Mouse (Mus musculus) heart, postnatal 0 days (tissue): ENCODE data around the gene Fgfr2. TPM values are rescaled to one million over a fixed set of nuclear protein-coding genes. Genes with fewer than 3 reads are reported as not detected.

Experiments used
- ATAC-seq: fragments of 200-750 bp; cut with Nextera tagmentation; 2 replicates; pipeline ENCODE4 v1.8.0; 2017; ENCODE audit warnings: low read depth, moderate number of reproducible peaks, moderate library complexity; ENCODE audit not compliant: insufficient read depth
- DNase-seq: peaks from one replicate; pipeline ENCODE4 v3.0.0-alpha.2; 2016; ENCODE audit warnings: low spot score
- H3K27ac ChIP-seq: fragments of 300-500 bp; sonication (generic); 2 replicates; pipeline ENCODE4 v1.5.1; 2014; ENCODE audit warnings: low read depth, mild to moderate bottlenecking
- H3K27me3 ChIP-seq: fragments of 300-500 bp; sonication (generic); 2 replicates; pipeline ENCODE4 v1.6.1; 2014; ENCODE audit warnings: low read length, mixed read lengths; ENCODE audit not compliant: control insufficient read depth, insufficient read depth
- H3K36me3 ChIP-seq: fragments of 300-500 bp; sonication (generic); replicated peaks from 2 replicates; pipeline ENCODE4 v1.6.1; 2014; ENCODE audit warnings: low read length, mixed read lengths; ENCODE audit not compliant: control insufficient read depth, insufficient read depth
- H3K4me1 ChIP-seq: fragments of 300-500 bp; sonication (generic); 2 replicates; pipeline ENCODE4 v1.6.1; 2014; ENCODE audit warnings: antibody characterized with exemption; ENCODE audit not compliant: control insufficient read depth, insufficient read depth
- H3K4me2 ChIP-seq: fragments of 300-500 bp; sonication (generic); 2 replicates; pipeline ENCODE4 v1.6.1; 2014; ENCODE audit warnings: low read depth, mild to moderate bottlenecking, low read length, moderate library complexity
- H3K4me3 ChIP-seq: fragments of 300-500 bp; sonication (generic); 2 replicates; pipeline ENCODE4 v1.5.1; 2014; ENCODE audit warnings: low read depth, low read length
- H3K9ac ChIP-seq: fragments of 300-500 bp; sonication (generic); replicated peaks from 2 replicates; pipeline ENCODE4 v1.6.1; 2014; ENCODE audit warnings: low read depth, low read length, mixed read lengths
- H3K9me3 ChIP-seq: fragments of 300-500 bp; sonication (generic); replicated peaks from 2 replicates; pipeline ENCODE4 v1.6.1; 2016; ENCODE audit warnings: low read length; ENCODE audit not compliant: control insufficient read depth
- CTCF ChIP-seq: IDR thresholded peaks from 2 replicates; pipeline ENCODE4 v1.5.1; 2016; ENCODE audit warnings: antibody characterized with exemption, control low read depth, low read depth
- EP300 ChIP-seq: IDR thresholded peaks from 2 replicates; pipeline ENCODE4 v1.6.1; 2016; ENCODE audit warnings: antibody characterized with exemption, low read depth
- WGBS: fragments of 180-500 bp; shearing (Covaris S2); extraction: QIAGEN DNeasy Blood & Tissue Kit; methylation state at CpG from one replicate; pipeline ENCODE4 v1.1.7; 2014; 5-methylcytosine and 5-hydroxymethylcytosine counted together
- polyA plus RNA-seq: library from polyadenylated mRNA; unstranded; fragments of >200 nt; fragmentation: Nextera tagmentation; extraction: Ambion mirVana; gene quantifications from 2 replicates; pipeline ENCODE4 v1.2.1, GENCODE M21; 2015
- total RNA-seq: library from RNA; depleted of rRNA; stranded (reverse); fragments of >200 nt; gene quantifications from 2 replicates; pipeline ENCODE4 v1.2.3, GENCODE M21; 2014; ENCODE audit warnings: low replicate concordance

Fgfr2 gene
- total and polyA plus RNA-seq, 2 experiments from 2014 or later = 3.8 to 11.5 TPM

DNA sequence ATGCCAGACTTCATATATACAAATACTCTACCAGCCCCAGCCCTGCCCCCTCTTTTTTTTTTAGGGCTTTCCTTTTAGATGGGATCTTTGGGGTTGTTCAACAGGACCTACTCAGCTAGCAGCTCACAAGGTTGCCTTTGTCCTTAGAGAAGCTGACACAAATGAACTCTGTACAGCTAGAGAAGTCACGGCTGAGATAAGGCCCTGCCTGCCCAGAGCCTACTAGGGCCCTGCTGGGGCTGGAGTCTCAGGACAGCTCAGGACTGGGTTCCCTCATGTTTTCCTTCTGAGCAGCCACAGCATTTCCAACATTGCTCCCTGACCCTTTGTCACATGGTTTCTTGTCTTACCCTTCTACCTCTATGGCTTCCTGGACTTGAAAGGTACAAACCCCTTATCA lies 2095.6 kb downstream of the Fgfr2 start:
- no peak overlapping the region for H3K4me3 ChIP-seq
- no peak for TF ChIP-seq CTCF
- TF ChIP-seq EP300 = no peak
- H3K36me3 ChIP-seq = no peaks in the 10 kb centered on the region

GRCm38 (mm10) chr7:131024807-131025206 lies 2098.3 kb downstream of the Fgfr2 start:
- Histone ChIP-seq H3K9me3 (no peaks in the 10 kb centered on the region), H3K27ac (no peak overlapping the region), H3K4me1 (no peaks in the 10 kb centered on the region), H3K27me3 (no peaks in the 10 kb centered on the region), H3K4me3 (no peak overlapping the region), H3K9ac (no peak overlapping the region), H3K4me2 (no peak overlapping the region), H3K36me3 (no peaks in the 10 kb centered on the region)
- WGBS = 11% methylated on average over 1 of the region's 1 CpGs
- TF ChIP-seq EP300 (no peak), CTCF (no peak)
- ATAC-seq = no peak
- DNase-seq = no peak

More for the DNA sequence above, 2095.6 kb downstream of the Fgfr2 start:
- no peak for DNase-seq
- H3K9ac ChIP-seq = no peak overlapping the region
- 65% methylated on average over 1 of the region's 1 CpGs for WGBS
- no peaks in the 10 kb centered on the region for H3K4me1 ChIP-seq
- H3K27ac ChIP-seq = no peak overlapping the region
- no peak overlapping the region for H3K4me2 ChIP-seq
- H3K9me3 ChIP-seq = no peaks in the 10 kb centered on the region
- no peak for ATAC-seq
- H3K27me3 ChIP-seq = no peaks in the 10 kb centered on the region

DNA sequence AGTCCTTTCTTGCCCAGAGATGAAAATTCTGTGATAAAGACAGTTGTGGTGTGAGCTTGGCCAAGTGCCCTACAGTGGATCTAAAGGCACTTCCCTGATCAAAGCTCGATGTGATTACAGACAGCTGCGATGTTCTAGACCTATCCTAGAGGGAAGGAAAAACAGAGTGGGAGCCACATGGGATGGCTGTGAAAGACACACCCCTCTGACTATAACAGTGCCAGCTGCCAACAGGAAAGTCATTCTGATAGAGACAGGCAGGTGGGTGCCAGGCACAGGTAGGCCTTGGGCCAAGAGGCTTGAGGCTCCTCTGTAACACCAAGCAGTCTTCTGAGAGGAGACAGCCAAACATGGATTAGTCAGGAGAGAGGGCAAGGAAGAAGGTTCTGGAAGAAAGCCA lies 2104.0 kb downstream of the Fgfr2 start:
- TF ChIP-seq EP300 (no peak), CTCF (no peak)
- Histone ChIP-seq H3K27ac (no peak overlapping the region), H3K4me1 (no peaks in the 10 kb centered on the region), H3K4me3 (no peak overlapping the region), H3K27me3 (no peaks in the 10 kb centered on the region), H3K4me2 (no peak overlapping the region), H3K9me3 (0 out of 2 replicates have a peak, but pooled peaks cover 5% of the 10 kb centered on the region), H3K36me3 (no peaks in the 10 kb centered on the region), H3K9ac (no peak overlapping the region)
- ATAC-seq (no peak), DNase-seq (no peak)
- WGBS = 70% methylated on average over 2 of the region's 2 CpGs

- no peaks in the 10 kb centered on the region for H3K36me3 ChIP-seq
- no peaks in the 10 kb centered on the region for H3K4me1 ChIP-seq
- H3K4me3 ChIP-seq = no peak overlapping the region
- no peak overlapping the region for H3K27ac ChIP-seq
- no peak overlapping the region for H3K4me2 ChIP-seq
- TF ChIP-seq EP300 (no peak), CTCF (no peak)
- DNase-seq (no peak), ATAC-seq (no peak)
- H3K27me3 ChIP-seq = no peaks in the 10 kb centered on the region
- H3K9ac ChIP-seq = no peak overlapping the region
- 57% methylated on average over 1 of the region's 1 CpGs for WGBS
- H3K9me3 ChIP-seq = 0 out of 2 replicates have a peak, but pooled peaks cover 5% of the 10 kb centered on the region
These were observed 2111.2 kb downstream of the Fgfr2 start for GRCm38 (mm10) chr7:131011901-131012300.

DNA sequence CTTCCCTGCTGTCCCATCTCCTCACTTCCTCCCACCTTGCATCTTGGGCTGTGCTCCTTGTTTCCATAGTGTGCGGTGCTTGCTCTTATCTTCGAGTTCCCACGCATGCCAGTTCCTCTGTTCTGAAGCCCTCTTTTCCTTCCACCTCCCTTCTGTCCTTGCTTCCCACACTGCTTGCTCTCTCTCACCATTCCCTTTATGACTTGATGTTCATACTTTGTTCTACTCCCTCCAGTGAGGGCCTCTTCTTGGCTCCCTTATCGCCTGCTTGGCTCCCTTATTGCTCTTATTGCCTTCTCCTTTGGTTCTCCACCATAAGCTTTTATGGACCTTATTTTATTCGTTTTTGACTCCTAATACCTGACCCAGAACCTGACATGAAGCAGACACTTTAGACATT lies 2114.0 kb downstream of the Fgfr2 start:
- 64% methylated on average over 5 of the region's 5 CpGs for WGBS
- H3K9ac ChIP-seq = no peak overlapping the region
- H3K9me3 ChIP-seq = peaks cover 7% of the 10 kb centered on the region; the same call in 1 of the 2 replicates
- H3K27ac ChIP-seq = no peak overlapping the region
- no peaks in the 10 kb centered on the region for H3K27me3 ChIP-seq
- no peak overlapping the region for H3K4me3 ChIP-seq
- TF ChIP-seq EP300 (no peak), CTCF (no peak)
- no peaks in the 10 kb centered on the region for H3K4me1 ChIP-seq
- ATAC-seq (no peak), DNase-seq (no peak)
- H3K36me3 ChIP-seq = no peaks in the 10 kb centered on the region
- H3K4me2 ChIP-seq = no peak overlapping the region

DNA sequence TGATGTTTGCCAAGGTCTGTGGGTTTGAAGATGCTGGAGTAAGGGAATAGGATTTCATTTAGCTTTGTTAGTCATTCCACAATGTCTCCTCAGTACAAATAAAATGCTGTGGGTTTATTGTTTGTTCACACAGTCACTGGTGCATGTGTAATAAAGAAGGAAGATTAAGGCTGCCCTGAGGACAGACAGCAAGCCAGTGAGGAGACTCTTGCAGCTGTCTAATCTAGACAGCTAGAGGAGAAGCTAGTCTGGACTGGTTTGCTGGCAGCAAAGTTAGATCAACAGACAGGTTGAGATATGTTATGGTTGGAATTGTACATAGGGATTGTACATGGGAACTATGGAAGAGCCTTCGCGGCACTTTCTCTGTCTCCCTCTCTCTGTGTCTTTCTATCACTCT lies 2115.9 kb downstream of the Fgfr2 start:
- Histone ChIP-seq H3K36me3 (no peaks in the 10 kb centered on the region), H3K4me3 (no peak overlapping the region), H3K9me3 (peaks cover 7% of the 10 kb centered on the region; the same call in 1 of the 2 replicates), H3K27me3 (no peaks in the 10 kb centered on the region), H3K4me2 (no peak overlapping the region), H3K27ac (no peak overlapping the region), H3K9ac (no peak overlapping the region), H3K4me1 (no peaks in the 10 kb centered on the region)
- TF ChIP-seq CTCF (no peak), EP300 (no peak)
- no peak for ATAC-seq
- no peak for DNase-seq
- 97% methylated on average over 2 of the region's 2 CpGs for WGBS
